Mouse (Mus musculus) heart, adult 9 months (tissue): Measurements from ENCODE around the gene Fa2h.

Source experiments
- DNase-seq, 2 experiments: peaks; one replicate each; pipeline ENCODE4 v3.0.0; 2022; ENCODE audit warnings: low spot score in 2 of 2

The Fa2h gene

DNA sequence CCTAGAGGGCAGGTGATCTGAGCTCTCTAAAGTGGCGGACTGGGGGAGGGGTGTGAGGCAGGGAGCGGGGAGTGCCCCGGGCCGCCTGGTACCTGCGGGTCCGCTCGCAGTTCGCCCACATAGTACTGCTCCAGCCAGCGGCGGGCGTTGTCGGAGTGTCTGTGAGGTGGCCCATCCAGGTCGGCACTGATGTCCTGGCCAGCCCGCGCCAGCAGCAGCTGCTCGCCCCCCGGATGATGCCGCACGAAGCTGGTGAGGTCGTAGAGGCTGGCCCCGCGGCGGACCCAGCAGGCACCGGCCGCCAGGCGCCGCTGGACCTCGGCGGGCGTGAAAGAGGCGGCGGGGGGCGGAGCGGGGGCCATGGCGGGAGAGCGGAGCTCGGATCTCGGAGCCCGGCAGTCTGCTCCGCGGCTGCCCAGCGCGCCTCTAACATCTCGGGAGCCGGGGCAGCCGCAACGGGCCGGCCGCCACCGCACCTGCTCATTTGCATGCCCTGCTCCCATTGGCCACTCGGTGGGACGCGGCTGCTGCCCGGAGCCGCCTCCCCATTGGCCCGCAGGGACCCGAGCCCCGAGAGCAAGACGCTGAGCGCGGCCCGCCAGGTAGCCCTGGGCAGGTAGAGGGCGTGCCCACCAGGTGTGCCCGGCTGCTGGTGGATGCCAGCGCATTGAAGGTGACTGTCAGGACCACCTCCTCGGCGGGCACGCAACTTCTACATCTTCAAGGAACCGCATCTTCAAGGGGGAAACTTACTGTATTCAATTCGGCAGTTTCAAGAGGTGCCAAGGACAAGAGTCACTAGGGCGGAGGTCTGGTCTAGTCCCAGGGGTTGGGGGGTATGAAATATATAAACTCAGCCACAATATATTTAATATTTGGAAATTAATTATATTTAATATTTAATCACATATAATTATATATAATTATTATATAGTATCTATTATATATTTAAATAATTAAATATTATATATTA lies at the start of gene Fa2h:
Fa2h (minus strand) TSS at position 434 of the 973 bp plus-strand sequence.
- peak; percentile 50 to 58 for DNase-seq

DNA sequence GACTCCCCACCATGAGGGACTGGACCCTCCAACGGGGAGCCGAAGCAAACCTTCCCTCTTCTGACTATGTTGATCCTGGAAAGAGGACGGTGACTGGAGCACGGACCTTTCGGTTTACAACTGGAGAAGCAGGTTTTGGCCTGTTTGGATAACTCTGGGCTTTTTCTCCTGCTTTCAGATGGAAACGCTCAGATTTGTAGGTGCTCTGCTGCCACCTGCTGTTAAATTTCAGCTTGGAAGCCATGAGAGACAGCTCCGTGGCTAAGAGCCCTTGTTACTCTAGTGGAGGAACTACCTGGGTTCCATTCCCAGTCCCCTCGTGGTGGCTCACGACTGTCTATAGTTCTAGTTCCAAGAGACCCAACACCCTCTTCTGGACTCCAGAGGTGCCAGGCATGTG lies 45.6 kb upstream of the Fa2h start:
- peak in 1 of 2 experiments; percentile 62 for DNase-seq

- DNase-seq, result no peak
These were observed 41.6 kb upstream of the Fa2h start for GRCm38 (mm10) chr8:111435071-111435828.

DNA sequence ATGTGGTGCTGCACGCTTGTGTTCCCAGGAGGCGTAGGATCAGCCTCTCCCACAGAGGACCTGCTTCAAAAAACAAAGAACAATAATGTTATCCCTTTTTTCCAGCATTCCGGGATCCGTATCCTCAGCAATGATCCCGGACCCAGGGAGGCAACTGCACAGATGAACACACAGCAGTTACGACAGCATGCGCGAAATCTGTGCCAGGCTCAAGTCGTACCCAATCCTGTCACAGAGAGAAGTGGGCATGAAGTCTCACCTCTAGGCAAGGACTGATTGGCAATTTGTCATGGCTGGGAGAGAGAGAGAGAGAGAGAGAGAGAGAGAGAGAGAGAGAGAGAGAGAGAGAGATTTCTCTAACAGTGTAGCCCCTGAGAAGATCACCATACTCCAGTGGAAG lies 31.0 kb upstream of the Fa2h start:
- DNase-seq, result no peak

- no peak for DNase-seq
These were observed 30.6 kb upstream of the Fa2h start for GRCm38 (mm10) chr8:111424181-111424580.

DNA sequence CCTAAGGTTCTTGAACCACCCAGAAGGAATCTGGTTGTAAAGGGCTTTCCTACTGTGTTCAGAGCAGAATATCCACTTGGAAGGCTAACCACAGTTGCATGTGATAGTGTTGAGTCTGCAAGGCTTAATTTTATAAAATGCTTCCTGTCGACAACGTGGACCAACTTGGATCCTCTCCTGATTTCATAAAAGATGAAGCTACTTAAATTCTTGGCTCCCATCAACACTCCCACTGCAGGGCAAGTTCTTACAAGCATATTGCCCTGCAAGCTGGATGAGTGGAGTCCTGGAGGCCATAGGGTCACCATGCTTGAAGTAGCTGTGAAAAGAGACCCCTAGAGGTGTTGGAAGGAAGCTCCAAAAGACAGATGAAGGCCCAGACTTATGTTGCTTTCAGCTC lies 29.0 kb upstream of the Fa2h start:
- no peak for DNase-seq

DNA sequence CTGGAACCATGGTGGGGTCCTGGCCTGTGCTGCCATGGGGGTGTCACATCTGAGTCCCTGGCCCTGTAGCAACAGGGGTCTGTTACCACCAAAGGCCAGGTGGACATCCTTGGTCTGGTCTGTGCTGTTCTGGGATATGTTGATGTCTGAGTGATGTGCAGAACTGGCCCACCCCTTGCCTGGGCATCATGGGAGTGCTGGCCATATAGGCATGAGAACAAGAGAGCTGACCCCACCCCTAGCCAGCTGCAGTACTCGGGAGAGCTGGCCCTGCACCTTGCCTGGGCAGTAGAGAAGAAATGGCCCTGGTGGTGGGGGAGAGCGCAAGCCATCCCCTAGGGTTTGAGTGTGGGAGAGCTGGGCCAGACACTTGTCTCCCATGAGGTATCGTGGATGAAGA lies 25.5 kb upstream of the Fa2h start:
- no peak for DNase-seq

DNA sequence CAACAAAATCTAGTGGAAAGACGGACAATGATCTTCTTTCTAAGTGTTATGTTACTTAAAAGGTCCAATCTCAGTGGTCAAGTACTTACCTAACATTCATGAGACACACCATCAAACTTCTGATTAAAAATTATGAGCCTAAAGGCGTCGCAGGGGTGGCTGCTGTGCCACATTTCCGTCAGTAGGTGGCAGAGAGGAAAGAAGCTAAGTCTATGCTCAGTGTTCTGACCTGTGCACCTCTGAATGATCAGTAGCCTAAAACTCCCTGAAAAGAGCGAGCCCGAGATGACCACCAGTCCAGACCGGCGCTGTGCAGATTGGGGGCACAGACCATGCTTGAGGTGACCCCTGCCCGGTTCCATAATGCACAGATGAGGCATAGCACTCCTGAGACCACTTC lies 25.0 kb upstream of the Fa2h start:
- DNase-seq, result no peak

- no peak for DNase-seq
These were observed 23.6 kb upstream of the Fa2h start for GRCm38 (mm10) chr8:111417222-111417621.

DNA sequence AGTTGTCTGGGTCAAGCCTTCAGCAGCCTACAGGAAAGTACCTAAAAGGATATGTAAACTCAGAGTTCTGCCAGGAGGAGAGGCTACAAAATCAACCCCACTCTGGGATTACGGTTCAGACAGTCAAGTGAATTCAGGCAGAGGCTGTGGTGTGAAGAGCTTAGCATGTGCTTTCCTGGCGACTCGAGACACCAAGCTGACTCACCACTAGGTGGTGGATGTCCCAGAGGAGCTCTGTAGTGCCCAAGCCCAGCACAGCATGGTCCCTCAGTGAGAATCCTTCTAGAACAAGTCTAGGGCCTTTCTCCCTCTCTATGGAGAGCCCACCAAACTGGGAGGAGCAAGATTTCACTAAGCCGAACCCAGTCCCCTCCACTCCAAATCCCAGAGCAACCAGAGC lies 9.8 kb upstream of the Fa2h start:
- no peak for DNase-seq

- DNase-seq, result no peak
These were observed 2.4 kb downstream of the Fa2h start for GRCm38 (mm10) chr8:111391268-111391667.

- no peak for DNase-seq
These were observed 2.8 kb downstream of the Fa2h start for GRCm38 (mm10) chr8:111390837-111391236.

- no peak for DNase-seq
These were observed 4.0 kb downstream of the Fa2h start for GRCm38 (mm10) chr8:111389581-111389980.

DNA sequence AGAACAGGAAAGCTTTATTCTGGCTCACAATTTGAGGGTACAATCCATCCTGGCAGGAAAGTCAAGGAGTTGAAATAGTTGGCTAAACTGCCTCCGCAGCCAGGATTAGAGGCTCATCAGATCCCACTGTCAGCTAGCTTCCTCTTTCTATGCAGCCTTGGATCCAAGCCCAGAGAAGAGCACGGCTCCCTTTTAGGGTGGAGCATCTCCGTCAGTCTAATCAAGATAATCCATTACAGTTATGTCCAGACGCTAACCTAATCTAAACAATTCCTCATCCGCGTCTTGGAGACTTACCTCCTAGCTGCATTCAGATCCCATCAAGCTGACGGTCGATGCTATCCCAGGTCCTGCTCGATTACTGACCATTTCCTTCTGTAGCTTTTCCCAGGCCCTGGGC lies 7.7 kb downstream of the Fa2h start:
- DNase-seq, result no peak

- no peak for DNase-seq
These were observed 9.0 kb downstream of the Fa2h start for GRCm38 (mm10) chr8:111384628-111385027.

DNA sequence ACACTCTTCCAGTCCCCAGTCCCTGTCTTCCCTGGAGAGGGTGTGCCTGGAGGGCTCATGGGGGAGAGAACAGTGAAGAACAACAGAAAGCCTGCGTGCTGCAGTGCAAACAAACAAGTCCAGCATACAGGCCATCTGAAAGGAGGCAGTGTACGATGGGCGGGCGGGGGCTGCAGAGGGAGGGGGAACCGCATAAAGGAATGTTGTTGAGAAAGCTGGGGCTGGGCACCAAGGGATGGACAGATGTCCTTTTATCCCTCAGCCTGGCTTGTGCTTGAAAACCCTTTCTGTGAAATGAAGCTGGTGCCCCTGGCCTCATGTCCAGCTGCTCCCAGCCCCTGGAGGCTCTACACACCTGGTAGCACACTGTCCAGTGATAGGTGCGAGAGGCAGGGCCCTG lies 18.4 kb downstream of the Fa2h start:
- no peak for DNase-seq

- no peak for DNase-seq
These were observed 23.9 kb downstream of the Fa2h start for GRCm38 (mm10) chr8:111369711-111370110.

DNA sequence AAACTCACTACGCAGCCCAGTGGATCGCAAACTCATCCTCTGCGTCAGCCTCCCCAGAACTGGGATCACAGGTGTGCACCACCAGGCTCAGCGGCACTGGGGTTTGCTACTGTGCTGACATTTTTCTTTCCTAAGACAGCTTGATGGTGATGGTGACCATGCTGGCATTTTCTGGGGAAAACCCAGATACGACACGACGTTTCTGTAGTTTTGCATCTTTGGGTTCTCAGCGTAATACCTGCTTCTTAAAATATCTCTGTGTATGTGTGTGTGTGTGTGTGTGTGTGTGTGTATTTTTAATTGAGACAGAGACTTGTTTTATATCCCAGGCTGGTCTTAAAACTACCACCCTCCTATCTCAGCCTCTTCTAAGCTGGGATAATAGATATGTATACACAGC lies 26.3 kb downstream of the Fa2h start:
- DNase-seq, result no peak

- peak; percentile 65 to 66 for DNase-seq
These were observed 26.9 kb downstream of the Fa2h start for GRCm38 (mm10) chr8:111366610-111367234.

DNA sequence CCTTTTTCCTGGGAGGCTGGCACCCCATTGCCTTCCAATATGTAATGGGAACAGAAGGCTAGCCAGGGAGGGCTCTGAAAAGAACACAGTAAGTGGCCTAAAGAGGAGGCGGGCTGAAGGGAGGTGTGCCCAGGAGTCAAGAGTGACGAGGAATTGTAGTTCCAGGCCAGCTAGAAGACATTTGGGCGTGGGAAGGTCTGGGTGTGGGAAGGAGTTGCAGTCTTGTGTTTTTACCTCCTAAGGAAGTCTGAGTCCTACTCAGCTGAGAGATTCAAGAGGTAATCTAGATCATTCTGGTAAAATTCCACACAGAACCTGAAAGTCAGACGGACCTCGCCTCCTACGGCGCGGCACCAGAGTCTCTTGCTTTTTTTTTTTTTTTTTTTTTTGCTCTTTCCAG lies 30.1 kb downstream of the Fa2h start:
- no peak for DNase-seq

DNA sequence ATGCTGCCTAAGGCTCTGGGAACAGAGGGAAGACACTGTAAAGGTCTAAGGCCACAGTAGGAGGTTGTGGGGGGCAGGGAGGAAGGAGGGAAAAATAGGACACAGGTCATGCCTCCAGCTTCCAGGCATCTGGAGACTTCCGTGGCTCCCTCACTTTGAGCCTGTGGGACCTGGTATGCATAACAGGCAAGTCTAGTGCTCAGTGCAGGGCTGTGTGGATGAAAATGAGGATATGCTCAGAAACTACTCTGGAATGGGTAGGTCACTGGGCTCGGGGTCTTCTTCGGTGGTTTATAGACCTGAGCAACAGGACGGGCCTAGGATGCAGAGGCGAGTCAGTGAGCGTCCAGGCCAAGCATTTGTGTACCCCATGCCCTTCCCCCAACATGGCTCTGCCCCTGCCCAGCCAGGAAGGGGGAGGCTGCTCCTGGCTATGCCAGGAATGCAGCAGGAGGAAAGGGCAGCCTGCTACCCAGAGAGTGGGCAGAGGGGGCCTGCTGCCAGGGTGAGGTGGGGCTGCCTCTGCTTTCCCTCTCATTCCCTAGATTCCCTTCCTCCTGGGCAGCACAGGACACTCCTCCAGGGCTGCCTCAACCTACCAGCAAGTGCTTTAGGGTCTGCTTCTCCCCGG lies 32.9 kb downstream of the Fa2h start:
- DNase-seq, result no peak

- DNase-seq, result no peak
These were observed 33.7 kb downstream of the Fa2h start for GRCm38 (mm10) chr8:111359936-111360335.
